Mouse (Mus musculus) CD4-positive, CD25-positive, alpha-beta regulatory T cell, adult 9 weeks (primary cell): Measurements from ENCODE around the gene Dkk2. TPM values are rescaled to one million over a fixed set of nuclear protein-coding genes. Genes with fewer than 3 reads are reported as not detected.

Experiments
- polyA plus RNA-seq: library from polyadenylated mRNA; unstranded; fragments of 100-300 nt; shearing (Covaris generic); gene quantifications from one replicate; pipeline ENCODE4 v1.2.1, GENCODE M21; 2017

Dkk2 gene
- not detected for polyA plus RNA-seq

DNA sequence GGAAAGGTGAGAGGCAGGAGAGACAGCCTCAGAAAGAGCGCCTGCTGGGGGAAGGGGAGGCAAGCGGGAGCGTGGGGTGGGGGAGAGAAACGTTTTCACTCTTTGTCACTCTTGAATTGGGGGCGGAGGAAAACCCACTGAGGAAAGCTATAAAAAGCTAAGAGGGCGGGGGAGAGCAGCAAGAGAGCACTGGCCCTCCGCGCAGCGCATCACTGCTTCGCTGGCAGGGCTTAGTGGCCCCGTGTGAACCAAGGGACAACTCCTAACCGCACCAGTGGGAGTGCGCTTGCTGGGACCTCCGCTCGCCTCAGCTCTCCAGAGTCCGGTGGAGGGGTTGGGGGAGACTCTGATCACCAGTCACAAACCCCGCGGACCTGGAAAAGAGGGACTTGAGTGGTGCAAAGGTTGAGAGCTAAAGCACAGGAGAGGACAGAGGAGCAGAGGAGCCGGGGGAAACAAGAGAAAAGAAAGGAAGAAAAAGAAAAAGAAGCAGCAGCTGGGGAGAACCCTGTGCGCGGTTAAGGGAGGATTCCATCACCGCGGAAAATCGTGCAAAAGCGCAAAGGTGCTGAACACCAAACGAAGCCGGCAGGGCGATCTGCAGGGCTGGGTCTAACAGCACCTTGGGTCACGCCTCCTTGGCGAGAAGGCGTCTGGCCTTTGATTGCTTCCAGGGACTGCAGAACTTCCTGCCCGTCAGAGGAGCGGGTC lies at the start of gene Dkk2:
TSS of gene Dkk2 (plus strand) at position 181 of the 711 bp plus-strand sequence.

